Mouse (Mus musculus) intestine, postnatal 0 days (tissue): Measurements from ENCODE around the gene Map3k10. TPM values are rescaled to one million over a fixed set of nuclear protein-coding genes. Genes with fewer than 3 reads are reported as not detected.

Experiments
- ATAC-seq: fragments of 200-750 bp; cut with Nextera tagmentation; 2 replicates; pipeline ENCODE4 v1.8.0; 2017; ENCODE audit warnings: mild to moderate bottlenecking, moderate TSS enrichment, moderate library complexity
- H3K27ac ChIP-seq: fragments of 300-500 bp; sonication (generic); 2 replicates; pipeline ENCODE4 v1.5.1; 2014; ENCODE audit warnings: mild to moderate bottlenecking, low read depth, low read length, moderate library complexity
- H3K27me3 ChIP-seq: fragments of 300-500 bp; sonication (generic); replicated peaks from 2 replicates; pipeline ENCODE4 v1.6.1; 2014; ENCODE audit warnings: low read length, mixed read lengths; ENCODE audit not compliant: control insufficient read depth, insufficient read depth
- H3K36me3 ChIP-seq: fragments of 300-500 bp; sonication (generic); 2 replicates; pipeline ENCODE4 v1.6.1; 2014; ENCODE audit warnings: mild to moderate bottlenecking, moderate library complexity; ENCODE audit not compliant: control insufficient read depth, insufficient read depth
- H3K4me1 ChIP-seq: fragments of 300-500 bp; sonication (generic); replicated peaks from 2 replicates; pipeline ENCODE4 v1.6.1; 2014; ENCODE audit warnings: antibody characterized with exemption, low read length, mixed read lengths; ENCODE audit not compliant: control insufficient read depth, insufficient read depth
- H3K4me2 ChIP-seq: fragments of 300-500 bp; sonication (generic); replicated peaks from 2 replicates; pipeline ENCODE4 v1.6.1; 2014; ENCODE audit warnings: low read depth, mild to moderate bottlenecking, moderate library complexity
- H3K4me3 ChIP-seq: fragments of 300-500 bp; sonication (generic); 2 replicates; pipeline ENCODE4 v1.5.1; 2014; ENCODE audit warnings: low read depth, low read length
- H3K9ac ChIP-seq: fragments of 300-500 bp; sonication (generic); 2 replicates; pipeline ENCODE4 v1.6.1; 2014; ENCODE audit warnings: mild to moderate bottlenecking, low read depth, low read length
- H3K9me3 ChIP-seq: fragments of 300-500 bp; sonication (generic); 2 replicates; pipeline ENCODE4 v1.6.1; 2016; ENCODE audit warnings: mixed run types; ENCODE audit not compliant: control insufficient read depth
- CTCF ChIP-seq: sonication (generic); IDR thresholded peaks from 2 replicates; pipeline ENCODE4 v1.5.1; 2016; ENCODE audit warnings: low read depth, mild to moderate bottlenecking, control low read depth, antibody characterized with exemption, moderate library complexity
- WGBS: fragments of 180-500 bp; shearing (Covaris S2); extraction: QIAGEN DNeasy Blood & Tissue Kit; methylation state at CpG from one replicate; pipeline ENCODE4 v1.1.7; 2014; 5-methylcytosine and 5-hydroxymethylcytosine counted together
- polyA plus RNA-seq: library from polyadenylated mRNA; unstranded; fragments of >200 nt; fragmentation: Nextera tagmentation; extraction: Ambion mirVana; gene quantifications from 2 replicates; pipeline ENCODE4 v1.2.1, GENCODE M21; 2015

Map3k10 gene
- polyA plus RNA-seq, 1 experiment from 2014 or later = 3.6 TPM

- Histone ChIP-seq H3K4me2 (no peak overlapping the region), H3K27me3 (no peaks in the 10 kb centered on the region), H3K9ac (no peak overlapping the region), H3K4me3 (no peak overlapping the region), H3K9me3 (no peaks in the 10 kb centered on the region), H3K4me1 (no peaks in the 10 kb centered on the region), H3K36me3 (peaks cover 51% of the 10 kb centered on the region), H3K27ac (no peak overlapping the region)
- no peak for TF ChIP-seq CTCF
- no peak for ATAC-seq
- 76% methylated on average over 8 of the region's 8 CpGs for WGBS
Measured at GRCm38 (mm10) chr7:27613751-27614499, 60.5 kb downstream of the Map3k10 start.

DNA sequence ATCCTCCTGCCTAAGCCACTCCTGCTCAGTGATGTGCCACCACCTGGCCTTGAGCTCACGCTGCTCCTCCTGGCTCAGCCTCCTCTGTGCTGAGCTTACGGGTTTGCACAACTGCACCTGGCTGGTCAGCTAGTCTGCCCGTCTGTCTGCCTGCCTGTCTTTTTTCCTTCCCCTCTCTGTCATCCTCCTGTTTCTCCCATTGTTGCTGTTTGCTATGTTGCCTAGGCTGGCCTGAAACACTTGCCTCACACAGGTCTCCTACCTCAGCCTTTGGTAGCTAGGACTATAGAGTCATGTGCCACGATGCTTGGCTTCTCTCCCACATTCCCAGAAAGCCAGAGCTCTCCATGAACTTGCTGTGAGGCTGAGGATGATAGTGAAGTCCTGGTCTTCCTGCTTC, 61.5 kb downstream of the Map3k10 start:
- no peak for ATAC-seq
- H3K4me1 ChIP-seq = no peaks in the 10 kb centered on the region
- 82% methylated on average over 4 of the region's 4 CpGs for WGBS
- H3K36me3 ChIP-seq = peaks cover 51% of the 10 kb centered on the region
- no peaks in the 10 kb centered on the region for H3K9me3 ChIP-seq
- no peak for TF ChIP-seq CTCF
- H3K27ac ChIP-seq = no peak overlapping the region
- no peak overlapping the region for H3K9ac ChIP-seq
- H3K27me3 ChIP-seq = no peaks in the 10 kb centered on the region
- no peak overlapping the region for H3K4me2 ChIP-seq
- no peak overlapping the region for H3K4me3 ChIP-seq

- no peaks in the 10 kb centered on the region for H3K9me3 ChIP-seq
- H3K36me3 ChIP-seq = peaks cover 32% of the 10 kb centered on the region
- no peaks in the 10 kb centered on the region for H3K27me3 ChIP-seq
- H3K9ac ChIP-seq = no peak overlapping the region
- no peak overlapping the region for H3K27ac ChIP-seq
- ATAC-seq = no peak
- 91% methylated on average over 5 of the region's 5 CpGs for WGBS
- H3K4me2 ChIP-seq = no peak overlapping the region
- 0 out of 2 replicates have a peak, but pooled peaks cover 3% of the 10 kb centered on the region for H3K4me1 ChIP-seq
- H3K4me3 ChIP-seq = no peak overlapping the region
- TF ChIP-seq CTCF = no peak
Measured at GRCm38 (mm10) chr7:27610871-27611270, 63.5 kb downstream of the Map3k10 start.

- Histone ChIP-seq H3K4me2 (no peak overlapping the region), H3K27me3 (no peaks in the 10 kb centered on the region), H3K9ac (no peak overlapping the region), H3K36me3 (peaks cover 32% of the 10 kb centered on the region), H3K4me1 (0 out of 2 replicates have a peak, but pooled peaks cover 3% of the 10 kb centered on the region), H3K4me3 (no peak overlapping the region), H3K9me3 (no peaks in the 10 kb centered on the region), H3K27ac (no peak overlapping the region)
- no peak for TF ChIP-seq CTCF
- WGBS = 80% methylated on average over 3 of the region's 3 CpGs
- ATAC-seq = peak; percentile 28; the same call in 1 of the 2 replicates
Measured at GRCm38 (mm10) chr7:27610370-27610769, 64.0 kb downstream of the Map3k10 start.

DNA sequence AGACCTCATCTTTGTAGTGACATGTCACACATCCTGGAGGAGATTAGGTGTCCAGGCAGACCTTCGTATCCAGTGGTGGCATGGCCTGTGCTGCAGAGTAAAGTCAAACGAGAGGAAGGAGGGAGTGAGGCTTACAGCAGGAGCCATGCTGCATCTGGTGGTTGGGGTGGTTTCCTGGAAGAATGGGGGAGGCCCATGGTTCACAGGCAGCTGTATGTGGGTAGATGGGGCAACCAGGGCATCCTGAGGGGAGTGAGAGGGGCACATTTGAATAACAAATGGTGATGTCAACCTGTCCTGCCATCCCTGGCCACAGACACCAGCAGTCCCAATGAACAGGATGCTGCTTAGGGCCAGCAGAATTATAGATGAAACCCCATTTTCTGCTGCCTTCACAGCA, 64.7 kb downstream of the Map3k10 start:
- H3K4me3 ChIP-seq = no peak overlapping the region
- WGBS = 72% methylated on average over 2 of the region's 2 CpGs
- H3K27me3 ChIP-seq = no peaks in the 10 kb centered on the region
- H3K9ac ChIP-seq = no peak overlapping the region
- H3K4me1 ChIP-seq = 0 out of 2 replicates have a peak, but pooled peaks cover 3% of the 10 kb centered on the region
- no peak for ATAC-seq
- TF ChIP-seq CTCF = no peak
- H3K36me3 ChIP-seq = peaks cover 32% of the 10 kb centered on the region
- H3K9me3 ChIP-seq = no peaks in the 10 kb centered on the region
- no peak overlapping the region; the same call in 1 of the 2 replicates for H3K27ac ChIP-seq
- H3K4me2 ChIP-seq = no peak overlapping the region

DNA sequence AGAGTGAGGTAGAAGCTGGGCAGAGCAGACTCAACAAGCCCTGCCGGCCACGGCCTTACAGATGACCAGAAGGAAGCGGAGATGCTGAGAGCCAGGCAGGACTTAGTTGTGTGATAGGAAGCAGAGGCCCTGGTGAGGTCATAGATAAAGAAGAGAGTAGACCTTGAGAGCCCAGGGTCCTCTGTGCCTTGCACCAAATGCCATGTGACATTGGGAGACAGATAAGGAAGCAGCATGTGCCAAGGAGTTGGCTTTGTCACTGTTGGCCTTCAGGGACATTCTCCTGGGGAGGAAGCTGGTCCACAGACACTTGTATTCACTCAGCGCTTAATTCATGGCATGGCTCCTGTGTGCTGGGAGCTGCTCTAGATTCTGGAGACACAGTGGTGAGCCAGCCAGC, 65.1 kb downstream of the Map3k10 start:
- Histone ChIP-seq H3K27ac (peak overlapping the region; percentile 11), H3K9ac (no peak overlapping the region), H3K4me3 (no peak overlapping the region), H3K4me1 (0 out of 2 replicates have a peak, but pooled peaks cover 3% of the 10 kb centered on the region), H3K27me3 (no peaks in the 10 kb centered on the region), H3K36me3 (peaks cover 32% of the 10 kb centered on the region), H3K9me3 (no peaks in the 10 kb centered on the region), H3K4me2 (no peak overlapping the region)
- 73% methylated on average over 4 of the region's 4 CpGs for WGBS
- peak; percentile 58 for ATAC-seq
- no peak for TF ChIP-seq CTCF
